Mouse (Mus musculus): ENCODE data around the gene Adam15. TPM values are rescaled to one million over a fixed set of nuclear protein-coding genes. Genes with fewer than 3 reads are reported as not detected.
A peak's percentile ranks its signal among the peaks of the same experiment; 100 is the strongest.

Gene Adam15
- polyA plus RNA-seq, 1 experiment from 2014 or later: 13.4 TPM

GRCm38 (mm10) chr3:89325882-89326281, 23.9 kb downstream of the Adam15 start:
- Histone ChIP-seq H3K36me3 (ENCODE audit: control insufficient read depth, insufficient read depth, low read length) (no peaks in the 10 kb centered on the region), H3K9me3 (replicated peaks; ENCODE audit: control insufficient read depth, low read length) (no peaks in the 10 kb centered on the region), H3K27me3 (replicated peaks; ENCODE audit: control insufficient read depth, insufficient read depth, low read length) (peaks cover 6% of the 10 kb centered on the region; the same call in 1 of the 2 replicates), H3K4me1 (ENCODE audit: control insufficient read depth, insufficient read depth, low read length) (peaks cover 14% of the 10 kb centered on the region; the same call in 1 of the 2 replicates), H3K4me2 (ENCODE audit: low read length) (no peak overlapping the region), H3K4me3 (ENCODE audit: low read depth, low read length) (no peak overlapping the region), H3K9ac (ENCODE audit: low read length) (no peak overlapping the region), H3K27ac (ENCODE audit: low read depth, low read length) (no peak overlapping the region)
- DNase-seq (ENCODE audit: low spot score) (no peak), ATAC-seq (no peak)
- WGBS: 90% methylated on average over 8 of the region's 8 CpGs

GRCm38 (mm10) chr3:89322514-89323165, 27.2 kb downstream of the Adam15 start, which contains the start of gene Efna3:
Efna3 (minus strand) TSS chr3:89322965.
- H3K9ac ChIP-seq (ENCODE audit: low read length): peak within 1 kb of the TSS; percentile 75
- peak within 1 kb of the TSS; percentile 83 for H3K27ac ChIP-seq (ENCODE audit: low read depth, low read length)
- peak within 1 kb of the TSS; percentile 90 for H3K4me2 ChIP-seq (ENCODE audit: low read length)
- peaks cover 21% of the 10 kb centered on the region for H3K4me1 ChIP-seq (ENCODE audit: control insufficient read depth, insufficient read depth, low read length)
- no peaks in the 10 kb centered on the region for H3K36me3 ChIP-seq (ENCODE audit: control insufficient read depth, insufficient read depth, low read length)
- peak; percentile 89 for DNase-seq (ENCODE audit: low spot score)
- no peaks in the 10 kb centered on the region for H3K9me3 ChIP-seq (replicated peaks; ENCODE audit: control insufficient read depth, low read length)
- H3K27me3 ChIP-seq (replicated peaks; ENCODE audit: control insufficient read depth, insufficient read depth, low read length): peaks cover 32% of the 10 kb centered on the region
- peak; percentile 65 for ATAC-seq
- under 1% methylated on average over 46 of the region's 53 CpGs for WGBS
- peak within 1 kb of the TSS; percentile 59 for H3K4me3 ChIP-seq (ENCODE audit: low read depth, low read length)

- H3K9me3 ChIP-seq (replicated peaks; ENCODE audit: control insufficient read depth, low read length): no peaks in the 10 kb centered on the region
- ATAC-seq (no peak), DNase-seq (ENCODE audit: low spot score) (no peak)
- H3K9ac ChIP-seq (ENCODE audit: low read length): peak overlapping the region; percentile 75
- peak overlapping the region; percentile 90 for H3K4me2 ChIP-seq (ENCODE audit: low read length)
- H3K4me3 ChIP-seq (ENCODE audit: low read depth, low read length): peak overlapping the region; percentile 59
- H3K4me1 ChIP-seq (ENCODE audit: control insufficient read depth, insufficient read depth, low read length): peaks cover 21% of the 10 kb centered on the region
- H3K36me3 ChIP-seq (ENCODE audit: control insufficient read depth, insufficient read depth, low read length): no peaks in the 10 kb centered on the region
- H3K27me3 ChIP-seq (replicated peaks; ENCODE audit: control insufficient read depth, insufficient read depth, low read length): peaks cover 32% of the 10 kb centered on the region
- 2% methylated on average over 14 of the region's 14 CpGs for WGBS
- H3K27ac ChIP-seq (ENCODE audit: low read depth, low read length): peak overlapping the region; percentile 83
Measured at GRCm38 (mm10) chr3:89322131-89322500, 27.7 kb downstream of the Adam15 start.

GRCm38 (mm10) chr3:89321183-89322130, 28.3 kb downstream of the Adam15 start:
- ATAC-seq (0 out of 2 replicates have a peak, but pooled peaks have one; percentile 5), DNase-seq (ENCODE audit: low spot score) (peak; percentile 54)
- H3K27me3 ChIP-seq (replicated peaks; ENCODE audit: control insufficient read depth, insufficient read depth, low read length): peaks cover 33% of the 10 kb centered on the region
- H3K9me3 ChIP-seq (replicated peaks; ENCODE audit: control insufficient read depth, low read length): no peaks in the 10 kb centered on the region
- H3K27ac ChIP-seq (ENCODE audit: low read depth, low read length): peak overlapping the region; percentile 83
- H3K9ac ChIP-seq (ENCODE audit: low read length): peak overlapping the region; percentile 75
- H3K4me2 ChIP-seq (ENCODE audit: low read length): peak overlapping the region; percentile 90
- peak overlapping the region; percentile 59 for H3K4me3 ChIP-seq (ENCODE audit: low read depth, low read length)
- WGBS: 1% methylated on average over 55 of the region's 66 CpGs
- H3K4me1 ChIP-seq (ENCODE audit: control insufficient read depth, insufficient read depth, low read length): peaks cover 23% of the 10 kb centered on the region
- no peaks in the 10 kb centered on the region for H3K36me3 ChIP-seq (ENCODE audit: control insufficient read depth, insufficient read depth, low read length)

DNA sequence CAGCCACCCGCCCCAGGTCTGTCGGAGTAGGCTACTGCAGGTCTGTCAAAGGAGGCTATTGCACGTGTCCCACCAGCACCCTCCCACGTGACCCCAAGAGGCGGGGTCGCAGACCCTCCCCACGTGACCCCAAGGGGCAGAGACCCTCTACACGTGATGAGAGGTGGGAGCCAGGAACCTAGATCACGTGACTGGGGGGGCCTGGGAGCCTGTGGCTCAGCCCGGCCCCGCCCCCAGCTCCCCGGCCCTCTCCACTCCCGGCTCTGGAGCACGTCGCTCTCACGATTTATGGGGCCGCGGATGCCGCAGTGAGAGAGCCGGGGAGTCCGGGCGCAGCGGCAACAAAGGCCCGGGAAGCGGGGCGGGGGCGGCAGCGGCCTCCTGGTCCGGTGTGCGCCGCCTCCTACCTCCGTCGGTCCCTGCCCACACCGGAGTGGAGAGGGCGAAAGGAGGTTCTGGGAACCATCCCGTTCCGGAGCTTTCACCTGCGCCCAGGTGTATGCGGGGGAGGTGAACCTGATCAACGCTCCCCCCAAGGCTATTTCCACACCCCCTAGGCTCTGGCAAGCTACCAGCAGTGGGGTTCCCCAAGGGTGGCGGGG, 29.1 kb downstream of the Adam15 start:
- WGBS: under 1% methylated on average over 41 of the region's 41 CpGs

GRCm38 (mm10) chr3:89319591-89320350, 30.0 kb downstream of the Adam15 start:
- Histone ChIP-seq H3K36me3 (ENCODE audit: control insufficient read depth, insufficient read depth, low read length) (no peaks in the 10 kb centered on the region), H3K9ac (ENCODE audit: low read length) (peak overlapping the region; percentile 58), H3K4me3 (ENCODE audit: low read depth, low read length) (peak overlapping the region; percentile 59), H3K4me1 (ENCODE audit: control insufficient read depth, insufficient read depth, low read length) (peaks cover 31% of the 10 kb centered on the region), H3K27ac (ENCODE audit: low read depth, low read length) (peak overlapping the region; percentile 33; the same call in 1 of the 2 replicates), H3K9me3 (replicated peaks; ENCODE audit: control insufficient read depth, low read length) (no peaks in the 10 kb centered on the region), H3K4me2 (ENCODE audit: low read length) (peak overlapping the region; percentile 90), H3K27me3 (replicated peaks; ENCODE audit: control insufficient read depth, insufficient read depth, low read length) (peaks cover 41% of the 10 kb centered on the region)
- DNase-seq (ENCODE audit: low spot score) (peak; percentile 58), ATAC-seq (no peak)
- 4% methylated on average over 55 of the region's 58 CpGs for WGBS

More for the DNA sequence above, 29.1 kb downstream of the Adam15 start:
- peak overlapping the region; percentile 75 for H3K9ac ChIP-seq (ENCODE audit: low read length)
- H3K36me3 ChIP-seq (ENCODE audit: control insufficient read depth, insufficient read depth, low read length): no peaks in the 10 kb centered on the region
- H3K4me3 ChIP-seq (ENCODE audit: low read depth, low read length): peak overlapping the region; percentile 59
- DNase-seq (ENCODE audit: low spot score) (peak; percentile 76), ATAC-seq (0 out of 2 replicates have a peak, but pooled peaks have one; percentile 9)
- H3K4me1 ChIP-seq (ENCODE audit: control insufficient read depth, insufficient read depth, low read length): peaks cover 26% of the 10 kb centered on the region
- peak overlapping the region; percentile 90 for H3K4me2 ChIP-seq (ENCODE audit: low read length)
- H3K27me3 ChIP-seq (replicated peaks; ENCODE audit: control insufficient read depth, insufficient read depth, low read length): peaks cover 41% of the 10 kb centered on the region
- H3K27ac ChIP-seq (ENCODE audit: low read depth, low read length): peak overlapping the region; percentile 83
- H3K9me3 ChIP-seq (replicated peaks; ENCODE audit: control insufficient read depth, low read length): no peaks in the 10 kb centered on the region

DNA sequence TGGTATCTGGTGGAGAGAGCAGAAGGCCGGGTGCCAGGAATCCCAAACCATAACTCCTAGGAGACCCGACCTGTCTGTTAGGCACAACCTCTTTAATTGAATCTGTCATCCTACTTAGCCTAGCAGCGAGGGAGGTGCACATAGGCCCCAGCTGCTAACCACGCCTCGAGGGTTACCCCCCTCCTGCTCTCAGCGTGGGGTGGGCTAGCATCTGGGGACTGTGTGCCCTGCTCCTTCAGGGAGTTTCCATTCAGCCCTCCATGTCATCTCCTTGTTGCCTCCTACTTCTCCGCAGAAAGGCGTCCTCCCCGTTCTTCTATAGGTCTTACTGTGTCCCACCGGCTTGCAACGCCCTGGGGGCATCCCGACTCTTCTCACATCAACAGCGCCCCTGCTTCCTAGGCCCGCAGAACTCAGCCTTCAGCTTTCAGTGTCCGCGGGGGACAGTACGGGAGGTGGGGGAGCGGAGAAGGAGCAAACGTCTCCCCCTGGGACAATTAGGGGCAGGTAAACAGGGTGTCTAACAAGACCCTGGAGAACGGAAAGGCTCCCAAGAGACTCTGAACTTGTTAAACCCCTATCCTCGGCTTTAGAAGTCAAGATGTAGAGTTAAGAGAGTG, 30.7 kb downstream of the Adam15 start:
- H3K4me1 ChIP-seq (ENCODE audit: control insufficient read depth, insufficient read depth, low read length): peaks cover 31% of the 10 kb centered on the region
- H3K9ac ChIP-seq (ENCODE audit: low read length): peak overlapping the region; percentile 58; the same call in 1 of the 2 replicates
- H3K27me3 ChIP-seq (replicated peaks; ENCODE audit: control insufficient read depth, insufficient read depth, low read length): peaks cover 41% of the 10 kb centered on the region
- H3K9me3 ChIP-seq (replicated peaks; ENCODE audit: control insufficient read depth, low read length): no peaks in the 10 kb centered on the region
- 9% methylated on average over 21 of the region's 21 CpGs for WGBS
- no peak for DNase-seq (ENCODE audit: low spot score)
- H3K27ac ChIP-seq (ENCODE audit: low read depth, low read length): no peak overlapping the region
- H3K4me3 ChIP-seq (ENCODE audit: low read depth, low read length): peak overlapping the region; percentile 59
- peak overlapping the region; percentile 90 for H3K4me2 ChIP-seq (ENCODE audit: low read length)
- no peak for ATAC-seq
- peaks cover 3% of the 10 kb centered on the region; the same call in 1 of the 2 replicates for H3K36me3 ChIP-seq (ENCODE audit: control insufficient read depth, insufficient read depth, low read length)

All from forebrain, embryonic 14.5 days (tissue).